Mouse (Mus musculus) cerebellum, adult 2 months (tissue): ENCODE results near the gene Rspry1. TPM values are rescaled to one million over a fixed set of nuclear protein-coding genes. Genes with fewer than 3 reads are reported as not detected.
A peak's percentile ranks its signal among the peaks of the same experiment; 100 is the strongest.

Source experiments
- DNase-seq, 2 experiments: peaks; one replicate each; pipeline ENCODE4 v3.0.0; 2021
- H3K27ac ChIP-seq: fragments of 200-500 bp; 2 replicates; pipeline ENCODE4 v1.5.1; 2012; ENCODE audit warnings: low read length, control low read depth, inconsistent platforms; ENCODE audit not compliant: insufficient read depth
- H3K27me3 ChIP-seq: fragments of 200-500 bp; 2 replicates; pipeline ENCODE4 v1.6.1; 2012; ENCODE audit warnings: inconsistent platforms, mild to moderate bottlenecking, low read length, moderate library complexity; ENCODE audit not compliant: control insufficient read depth, insufficient read depth
- H3K4me1 ChIP-seq: fragments of 200-500 bp; 2 replicates; pipeline ENCODE4 v1.6.1; 2011; ENCODE audit warnings: low read length; ENCODE audit not compliant: control insufficient read depth, insufficient read depth
- H3K4me3 ChIP-seq: fragments of 200-500 bp; replicated peaks from 2 replicates; pipeline ENCODE3; 2011; ENCODE audit warnings: mild to moderate bottlenecking, low read depth, low read length, control low read depth; ENCODE audit not compliant: insufficient read depth
- CTCF ChIP-seq: fragments of 200-500 bp; IDR thresholded peaks from 2 replicates; pipeline ENCODE4 v1.5.1; 2011; ENCODE audit warnings: low read depth, mild to moderate bottlenecking, control low read depth, low read length, moderate library complexity, borderline replicate concordance; ENCODE audit not compliant: insufficient read depth
- POLR2A ChIP-seq: fragments of 200-500 bp; IDR thresholded peaks from 2 replicates; pipeline ENCODE4 v1.6.1; 2011; ENCODE audit warnings: low read length, control low read depth, borderline replicate concordance; ENCODE audit not compliant: insufficient read depth
- WGBS: fragments of 180-500 bp; shearing (Covaris S2); methylation state at CpG from one replicate; pipeline ENCODE4 v1.1.7; 2018; 5-methylcytosine and 5-hydroxymethylcytosine counted together
- polyA plus RNA-seq: library from polyadenylated mRNA; depleted of rRNA; stranded (reverse); fragments of >200 nt; gene quantifications from 2 replicates; pipeline ENCODE4 v1.2.3, GENCODE M21; 2012

The Rspry1 gene
- polyA plus RNA-seq, 1 experiment, result 22.0 TPM

GRCm38 (mm10) chr8:94678582-94678981, 76.8 kb downstream of the Rspry1 start:
- no peak overlapping the region for H3K4me3 ChIP-seq
- H3K4me1 ChIP-seq, result no peaks in the 10 kb centered on the region
- H3K27me3 ChIP-seq, result no peaks in the 10 kb centered on the region
- 50% methylated on average over 9 of the region's 9 CpGs for WGBS
- peak overlapping the region; percentile 84; the same call in 1 of the 2 replicates for H3K27ac ChIP-seq
- no peak for TF ChIP-seq POLR2A
- TF ChIP-seq CTCF, result no peak
- no peak for DNase-seq

GRCm38 (mm10) chr8:94680414-94680813, 78.7 kb downstream of the Rspry1 start:
- WGBS, result 85% methylated on average over 3 of the region's 3 CpGs
- TF ChIP-seq POLR2A (no peak), CTCF (no peak)
- H3K27ac ChIP-seq, result no peak overlapping the region
- no peak for DNase-seq
- H3K4me3 ChIP-seq, result no peak overlapping the region
- no peaks in the 10 kb centered on the region for H3K4me1 ChIP-seq
- no peaks in the 10 kb centered on the region for H3K27me3 ChIP-seq

- no peaks in the 10 kb centered on the region for H3K4me1 ChIP-seq
- peak overlapping the region; percentile 62; the same call in 1 of the 2 replicates for H3K27ac ChIP-seq
- no peaks in the 10 kb centered on the region for H3K27me3 ChIP-seq
- WGBS, result 76% methylated on average over 16 of the region's 16 CpGs
- no peak for TF ChIP-seq CTCF
- no peak for TF ChIP-seq POLR2A
- DNase-seq, result no peak
- H3K4me3 ChIP-seq, result no peak overlapping the region
Observed at GRCm38 (mm10) chr8:94682732-94683524, 81.2 kb downstream of the Rspry1 start.

GRCm38 (mm10) chr8:94684287-94684686, 82.5 kb downstream of the Rspry1 start:
- 72% methylated on average over 4 of the region's 4 CpGs for WGBS
- no peak overlapping the region for H3K4me3 ChIP-seq
- peak overlapping the region; percentile 50; the same call in 1 of the 2 replicates for H3K27ac ChIP-seq
- H3K27me3 ChIP-seq, result no peaks in the 10 kb centered on the region
- no peak for DNase-seq
- H3K4me1 ChIP-seq, result no peaks in the 10 kb centered on the region
- TF ChIP-seq POLR2A, result no peak

GRCm38 (mm10) chr8:94685953-94686352, 84.2 kb downstream of the Rspry1 start:
- no peak overlapping the region for H3K4me3 ChIP-seq
- H3K4me1 ChIP-seq, result no peaks in the 10 kb centered on the region
- TF ChIP-seq POLR2A (no peak), CTCF (no peak)
- DNase-seq, result no peak
- H3K27me3 ChIP-seq, result no peaks in the 10 kb centered on the region
- WGBS, result 64% methylated on average over 9 of the region's 9 CpGs
- no peak overlapping the region for H3K27ac ChIP-seq

- WGBS, result 30% methylated on average over 6 of the region's 6 CpGs
- TF ChIP-seq CTCF, result no peak
- no peak for TF ChIP-seq POLR2A
- H3K4me3 ChIP-seq, result peak overlapping the region; percentile 16
- H3K4me1 ChIP-seq, result no peaks in the 10 kb centered on the region
- H3K27ac ChIP-seq, result peak overlapping the region; percentile 47; the same call in 1 of the 2 replicates
- H3K27me3 ChIP-seq, result peaks cover 4% of the 10 kb centered on the region; the same call in 1 of the 2 replicates
- no peak for DNase-seq
Observed at GRCm38 (mm10) chr8:94694701-94695100, 93.0 kb downstream of the Rspry1 start.

GRCm38 (mm10) chr8:94695341-94695993, 93.7 kb downstream of the Rspry1 start:
- DNase-seq, result no peak
- TF ChIP-seq CTCF (no peak), POLR2A (no peak)
- H3K27me3 ChIP-seq, result peaks cover 4% of the 10 kb centered on the region; the same call in 1 of the 2 replicates
- WGBS, result 3% methylated on average over 31 of the region's 31 CpGs
- H3K4me1 ChIP-seq, result no peaks in the 10 kb centered on the region
- H3K4me3 ChIP-seq, result peak overlapping the region; percentile 28
- H3K27ac ChIP-seq, result no peak overlapping the region; the same call in 1 of the 2 replicates

- peak within 1 kb of the TSS; percentile 28 for H3K4me3 ChIP-seq
- H3K27ac ChIP-seq, result no peak within 1 kb of the TSS; the same call in 1 of the 2 replicates
- DNase-seq, result no peak
- peaks cover 4% of the 10 kb centered on the region; the same call in 1 of the 2 replicates for H3K27me3 ChIP-seq
- TF ChIP-seq POLR2A, result 0 out of 2 replicates have a peak, but pooled peaks have one; percentile 12
- TF ChIP-seq CTCF, result no peak
- no peaks in the 10 kb centered on the region for H3K4me1 ChIP-seq
- WGBS, result under 1% methylated on average over 41 of the region's 41 CpGs
Observed at GRCm38 (mm10) chr8:94695994-94696384, 94.3 kb downstream of the Rspry1 start, which contains the start of gene Pllp. Pllp (minus strand) TSS chr8:94696278.
